Mouse (Mus musculus) limb, embryonic 12.5 days (tissue): ENCODE measurements around the gene Atp8a2. TPM values are rescaled to one million over a fixed set of nuclear protein-coding genes. Genes with fewer than 3 reads are reported as not detected.

ENCODE experiments used
- ATAC-seq: fragments of 200-750 bp; cut with Nextera tagmentation; 2 replicates; pipeline ENCODE4 v1.8.0; 2017; ENCODE audit warnings: low read depth, moderate TSS enrichment; ENCODE audit not compliant: insufficient number of reproducible peaks, insufficient read depth, low FRiP score, low TSS enrichment
- H3K27ac ChIP-seq: fragments of 300-500 bp; sonication (generic); 2 replicates; pipeline ENCODE4 v1.5.1; 2016; ENCODE audit warnings: mild to moderate bottlenecking, moderate library complexity
- H3K27me3 ChIP-seq: fragments of 300-500 bp; sonication (generic); 2 replicates; pipeline ENCODE4 v1.6.1; 2016; ENCODE audit warnings: mild to moderate bottlenecking, moderate library complexity
- H3K36me3 ChIP-seq: fragments of 300-500 bp; sonication (generic); 2 replicates; pipeline ENCODE4 v1.6.1; 2016; ENCODE audit warnings: mild to moderate bottlenecking, moderate library complexity
- H3K4me1 ChIP-seq: fragments of 300-500 bp; sonication (generic); replicated peaks from 2 replicates; pipeline ENCODE4 v1.6.1; 2016
- H3K4me2 ChIP-seq: fragments of 300-500 bp; sonication (generic); 2 replicates; pipeline ENCODE4 v1.6.1; 2016; ENCODE audit warnings: mild to moderate bottlenecking, moderate library complexity
- H3K4me3 ChIP-seq: fragments of 300-500 bp; sonication (generic); replicated peaks from 2 replicates; pipeline ENCODE4 v1.5.1; 2016; ENCODE audit warnings: mild to moderate bottlenecking
- H3K9ac ChIP-seq: fragments of 300-500 bp; sonication (generic); replicated peaks from 2 replicates; pipeline ENCODE4 v1.6.1; 2016; ENCODE audit warnings: mild to moderate bottlenecking, moderate library complexity
- H3K9me3 ChIP-seq: fragments of 300-500 bp; sonication (generic); 2 replicates; pipeline ENCODE4 v1.6.1; 2016; ENCODE audit warnings: mild to moderate bottlenecking, moderate library complexity
- WGBS: fragments of 180-500 bp; shearing (Covaris S2); methylation state at CpG from one replicate; pipeline ENCODE4 v1.1.7; 2016; 5-methylcytosine and 5-hydroxymethylcytosine counted together
- polyA plus RNA-seq: library from polyadenylated mRNA; unstranded; fragments of >200 nt; fragmentation: Nextera tagmentation; extraction: Ambion mirVana; gene quantifications from 2 replicates; pipeline ENCODE4 v1.2.1, GENCODE M21; 2016

Gene Atp8a2
- polyA plus RNA-seq, 1 experiment from 2014 or later = 6.7 TPM

DNA sequence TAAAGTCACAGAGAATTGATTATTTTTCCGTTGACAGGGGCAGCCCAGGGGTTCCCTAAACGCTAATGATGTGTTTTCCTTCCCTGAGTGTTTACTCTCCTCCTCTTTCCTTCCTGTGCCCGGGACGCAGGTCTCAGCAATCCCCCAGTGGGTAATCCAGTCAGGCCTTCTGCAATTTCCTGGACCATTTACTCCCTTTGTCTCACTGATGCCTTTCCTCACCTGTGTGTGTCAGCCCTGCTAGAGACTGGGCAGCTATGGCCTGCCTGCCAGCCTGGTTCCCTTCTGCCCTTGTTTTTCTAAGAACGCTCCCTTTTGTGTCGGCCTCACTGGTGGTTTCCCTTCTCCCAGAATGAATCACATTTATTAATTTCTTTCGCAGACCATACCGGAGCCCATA lies 522.4 kb downstream of the Atp8a2 start:
- H3K9ac ChIP-seq = no peak overlapping the region
- no peaks in the 10 kb centered on the region for H3K36me3 ChIP-seq
- H3K27me3 ChIP-seq = peaks cover 9% of the 10 kb centered on the region
- H3K4me2 ChIP-seq = peak overlapping the region; percentile 23; the same call in 1 of the 2 replicates
- ATAC-seq = peak; percentile 26; the same call in 1 of the 2 replicates
- no peak overlapping the region for H3K4me3 ChIP-seq
- 13% methylated on average over 8 of the region's 8 CpGs for WGBS
- H3K27ac ChIP-seq = peak overlapping the region; percentile 79
- H3K4me1 ChIP-seq = peaks cover 52% of the 10 kb centered on the region
- no peaks in the 10 kb centered on the region for H3K9me3 ChIP-seq

DNA sequence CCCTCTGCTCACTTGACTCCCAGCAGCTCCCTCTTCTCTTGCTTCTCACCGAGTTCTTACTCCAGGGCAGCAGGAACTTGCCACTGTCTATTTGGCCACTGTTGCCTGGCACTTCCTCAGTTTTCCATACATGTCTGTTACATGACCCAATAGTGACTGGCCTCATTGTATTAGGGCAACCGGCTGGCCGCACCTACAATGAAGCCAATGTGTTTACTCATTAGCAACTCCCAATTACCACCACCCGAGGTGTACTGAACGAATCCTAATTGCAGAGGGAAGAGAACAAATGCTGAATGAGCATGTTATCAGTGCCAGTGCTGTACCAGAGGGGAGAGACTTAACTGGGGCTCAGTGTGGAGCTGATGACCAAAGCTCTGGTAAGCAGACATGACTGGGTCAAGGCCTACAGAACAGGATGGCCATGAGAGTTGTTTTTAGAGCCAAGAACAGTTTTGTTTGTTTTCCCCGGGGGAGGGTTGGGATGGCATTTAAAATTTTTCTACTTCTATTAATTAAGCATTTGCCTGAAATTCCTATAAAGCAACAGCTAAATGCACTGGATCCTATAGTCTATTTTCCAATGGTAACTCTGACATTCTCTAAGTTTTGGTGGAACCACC lies 524.0 kb downstream of the Atp8a2 start:
- H3K4me1 ChIP-seq = peaks cover 52% of the 10 kb centered on the region
- H3K36me3 ChIP-seq = no peaks in the 10 kb centered on the region
- no peak for ATAC-seq
- no peak overlapping the region for H3K4me2 ChIP-seq
- 70% methylated on average over 6 of the region's 6 CpGs for WGBS
- H3K9me3 ChIP-seq = no peaks in the 10 kb centered on the region
- peaks cover 9% of the 10 kb centered on the region for H3K27me3 ChIP-seq
- H3K4me3 ChIP-seq = no peak overlapping the region
- H3K9ac ChIP-seq = no peak overlapping the region
- H3K27ac ChIP-seq = no peak overlapping the region

GRCm38 (mm10) chr14:59657098-59657497 lies 539.9 kb downstream of the Atp8a2 start:
- ATAC-seq = no peak
- no peak overlapping the region for H3K4me3 ChIP-seq
- no peaks in the 10 kb centered on the region for H3K27me3 ChIP-seq
- H3K36me3 ChIP-seq = no peaks in the 10 kb centered on the region
- no peaks in the 10 kb centered on the region for H3K9me3 ChIP-seq
- H3K27ac ChIP-seq = no peak overlapping the region
- H3K9ac ChIP-seq = no peak overlapping the region
- 90% methylated on average over 1 of the region's 1 CpGs for WGBS
- H3K4me2 ChIP-seq = no peak overlapping the region
- H3K4me1 ChIP-seq = peaks cover 6% of the 10 kb centered on the region; the same call in 1 of the 2 replicates

- Histone ChIP-seq H3K4me3 (no peak overlapping the region), H3K27ac (no peak overlapping the region), H3K9ac (no peak overlapping the region), H3K36me3 (no peaks in the 10 kb centered on the region), H3K4me1 (peaks cover 6% of the 10 kb centered on the region; the same call in 1 of the 2 replicates), H3K27me3 (no peaks in the 10 kb centered on the region), H3K4me2 (no peak overlapping the region), H3K9me3 (no peaks in the 10 kb centered on the region)
- ATAC-seq = no peak
- WGBS = 69% methylated on average over 6 of the region's 6 CpGs
These were observed 540.4 kb downstream of the Atp8a2 start for GRCm38 (mm10) chr14:59656591-59656990.

GRCm38 (mm10) chr14:59649337-59649736 lies 547.6 kb downstream of the Atp8a2 start:
- WGBS = 65% methylated on average over 6 of the region's 6 CpGs
- no peaks in the 10 kb centered on the region for H3K27me3 ChIP-seq

GRCm38 (mm10) chr14:59648611-59649010 lies 548.4 kb downstream of the Atp8a2 start:
- Histone ChIP-seq H3K9ac (no peak overlapping the region), H3K27me3 (no peaks in the 10 kb centered on the region), H3K9me3 (no peaks in the 10 kb centered on the region), H3K36me3 (no peaks in the 10 kb centered on the region), H3K27ac (no peak overlapping the region), H3K4me2 (no peak overlapping the region), H3K4me3 (no peak overlapping the region), H3K4me1 (peaks cover 26% of the 10 kb centered on the region)
- WGBS = 82% methylated on average over 10 of the region's 10 CpGs
- no peak for ATAC-seq

More at GRCm38 (mm10) chr14:59649337-59649736, 547.6 kb downstream of the Atp8a2 start:
- Histone ChIP-seq H3K4me3 (no peak overlapping the region), H3K4me1 (peaks cover 26% of the 10 kb centered on the region), H3K36me3 (no peaks in the 10 kb centered on the region), H3K4me2 (no peak overlapping the region), H3K9me3 (no peaks in the 10 kb centered on the region), H3K27ac (no peak overlapping the region), H3K9ac (no peak overlapping the region)
- no peak for ATAC-seq

DNA sequence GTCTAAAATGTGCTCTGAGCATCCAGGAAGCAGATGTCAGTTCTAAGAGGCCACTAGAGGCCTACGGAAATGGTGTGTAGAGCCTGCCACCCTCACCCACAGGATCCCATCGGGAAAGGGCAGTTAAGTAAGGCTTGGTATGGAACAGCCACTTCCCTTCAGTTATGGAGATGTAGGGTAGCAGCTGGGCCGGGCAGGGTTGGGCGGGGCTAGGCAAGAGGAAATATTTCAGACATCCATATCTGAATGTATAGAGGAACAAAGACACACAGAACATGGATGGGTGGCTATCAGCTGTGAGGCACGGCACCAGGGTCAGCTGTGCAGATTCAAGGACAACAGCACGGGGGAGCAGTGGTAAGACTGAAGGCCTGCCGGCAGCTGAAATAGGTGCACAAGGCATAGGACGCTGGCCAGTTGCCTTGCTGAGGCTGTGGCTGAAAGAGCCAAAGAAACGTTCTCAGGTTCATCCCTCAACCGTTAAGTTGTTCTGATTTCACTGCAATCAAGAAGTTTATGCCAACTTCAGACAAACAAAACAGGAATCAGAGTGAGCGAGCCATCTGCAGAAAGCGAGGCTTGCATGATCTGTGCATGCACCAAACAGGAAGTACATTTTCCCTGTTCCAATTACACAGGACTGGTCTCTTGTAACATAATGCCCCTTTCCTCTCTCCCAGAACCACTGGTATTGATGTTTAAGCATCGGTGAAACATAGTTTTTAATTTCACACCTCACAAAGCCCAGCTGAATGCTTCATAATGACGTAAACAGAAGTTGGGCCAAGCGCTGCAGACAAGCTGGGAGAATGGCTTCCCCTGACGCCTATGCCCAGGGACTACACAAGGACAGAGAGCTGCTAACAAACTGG lies 549.9 kb downstream of the Atp8a2 start:
- peaks cover 26% of the 10 kb centered on the region for H3K4me1 ChIP-seq
- H3K9ac ChIP-seq = no peak overlapping the region
- H3K27me3 ChIP-seq = no peaks in the 10 kb centered on the region
- H3K9me3 ChIP-seq = no peaks in the 10 kb centered on the region
- 53% methylated on average over 16 of the region's 16 CpGs for WGBS
- peak overlapping the region; percentile 80 for H3K27ac ChIP-seq
- H3K4me3 ChIP-seq = no peak overlapping the region
- ATAC-seq = peak; percentile 44; the same call in 1 of the 2 replicates
- H3K4me2 ChIP-seq = no peak overlapping the region
- no peaks in the 10 kb centered on the region for H3K36me3 ChIP-seq

GRCm38 (mm10) chr14:59644896-59645295 lies 552.1 kb downstream of the Atp8a2 start:
- WGBS = 69% methylated on average over 3 of the region's 3 CpGs
- no peaks in the 10 kb centered on the region for H3K36me3 ChIP-seq
- H3K4me1 ChIP-seq = peaks cover 26% of the 10 kb centered on the region
- no peak overlapping the region for H3K9ac ChIP-seq
- H3K27ac ChIP-seq = no peak overlapping the region
- ATAC-seq = no peak
- H3K4me2 ChIP-seq = no peak overlapping the region
- H3K4me3 ChIP-seq = no peak overlapping the region
- no peaks in the 10 kb centered on the region for H3K9me3 ChIP-seq
- no peaks in the 10 kb centered on the region for H3K27me3 ChIP-seq

DNA sequence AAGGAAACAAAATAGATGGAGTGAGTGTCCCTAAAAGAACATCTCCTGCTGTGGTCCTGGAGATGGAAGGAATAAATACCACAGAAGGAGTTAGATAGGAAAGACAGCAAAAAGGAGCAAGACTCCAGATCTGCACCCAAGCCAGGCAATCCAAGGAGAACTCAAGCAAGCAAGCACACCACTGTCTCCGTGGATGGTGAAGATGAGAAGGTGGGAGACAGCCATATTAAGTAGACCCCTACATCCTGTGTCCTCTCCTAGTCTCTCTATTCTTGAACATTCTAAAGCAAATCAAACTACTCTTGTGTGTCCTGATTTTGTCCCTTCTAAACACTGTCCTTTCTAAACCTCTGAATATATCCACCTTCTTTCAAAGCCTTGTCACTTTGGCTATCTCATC lies 552.8 kb downstream of the Atp8a2 start:
- Histone ChIP-seq H3K4me1 (peaks cover 21% of the 10 kb centered on the region), H3K4me3 (no peak overlapping the region)

DNA sequence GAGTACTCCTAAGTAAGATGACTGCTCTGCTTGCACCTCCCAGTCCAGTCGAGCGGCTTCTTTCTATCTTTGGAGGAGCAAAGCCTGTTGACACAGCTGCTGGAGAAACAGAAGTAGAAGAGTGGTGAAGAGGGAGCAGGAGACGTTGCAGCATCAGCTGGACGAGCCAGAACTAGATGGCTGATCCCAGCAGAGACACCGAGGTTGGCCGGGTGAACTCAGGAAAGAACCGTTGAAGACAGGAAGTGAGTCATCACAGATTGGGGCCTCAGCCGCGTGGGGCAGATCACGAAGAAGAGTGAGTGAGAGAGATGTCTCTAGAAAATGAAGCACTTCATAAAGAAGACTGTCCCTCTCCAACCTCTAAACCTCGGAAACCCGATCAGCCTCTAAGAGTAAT lies 553.4 kb downstream of the Atp8a2 start:
- no peak overlapping the region for H3K4me2 ChIP-seq
- H3K4me3 ChIP-seq = no peak overlapping the region
- H3K9ac ChIP-seq = no peak overlapping the region
- no peak overlapping the region for H3K27ac ChIP-seq
- peaks cover 22% of the 10 kb centered on the region for H3K4me1 ChIP-seq
- ATAC-seq = no peak
- H3K36me3 ChIP-seq = no peaks in the 10 kb centered on the region
- WGBS = 64% methylated on average over 12 of the region's 12 CpGs
- no peaks in the 10 kb centered on the region for H3K9me3 ChIP-seq
- H3K27me3 ChIP-seq = no peaks in the 10 kb centered on the region

More for the DNA sequence above, 552.8 kb downstream of the Atp8a2 start:
- Histone ChIP-seq H3K4me2 (no peak overlapping the region), H3K36me3 (no peaks in the 10 kb centered on the region), H3K9ac (no peak overlapping the region), H3K27ac (no peak overlapping the region), H3K9me3 (no peaks in the 10 kb centered on the region), H3K27me3 (no peaks in the 10 kb centered on the region)
- 87% methylated on average over 1 of the region's 1 CpGs for WGBS
- ATAC-seq = no peak

- H3K9me3 ChIP-seq = no peaks in the 10 kb centered on the region
- no peak overlapping the region for H3K9ac ChIP-seq
- no peak overlapping the region for H3K4me3 ChIP-seq
- WGBS = 44% methylated on average over 5 of the region's 5 CpGs
- no peaks in the 10 kb centered on the region for H3K36me3 ChIP-seq
- H3K4me2 ChIP-seq = no peak overlapping the region
- no peak overlapping the region for H3K27ac ChIP-seq
- H3K27me3 ChIP-seq = no peaks in the 10 kb centered on the region
- ATAC-seq = no peak
- H3K4me1 ChIP-seq = peaks cover 8% of the 10 kb centered on the region
These were observed 555.1 kb downstream of the Atp8a2 start for GRCm38 (mm10) chr14:59641856-59642255.
